Mouse (Mus musculus) E14TG2a.4 (cell line): ENCODE data around the gene Akap13.

ENCODE experiments used
- CTCF ChIP-seq: conservative IDR thresholded peaks from 2 replicates; pipeline ENCODE4 v1.5.1; 2014; ENCODE audit warnings: low read length
- NANOG ChIP-seq: IDR thresholded peaks from 2 replicates; pipeline ENCODE4 v1.6.1; 2014; ENCODE audit warnings: borderline replicate concordance, low read length, mixed read lengths
- POU5F1 ChIP-seq: IDR thresholded peaks from 2 replicates; pipeline ENCODE4 v1.6.1; 2014; ENCODE audit warnings: low read length, borderline replicate concordance

DNA sequence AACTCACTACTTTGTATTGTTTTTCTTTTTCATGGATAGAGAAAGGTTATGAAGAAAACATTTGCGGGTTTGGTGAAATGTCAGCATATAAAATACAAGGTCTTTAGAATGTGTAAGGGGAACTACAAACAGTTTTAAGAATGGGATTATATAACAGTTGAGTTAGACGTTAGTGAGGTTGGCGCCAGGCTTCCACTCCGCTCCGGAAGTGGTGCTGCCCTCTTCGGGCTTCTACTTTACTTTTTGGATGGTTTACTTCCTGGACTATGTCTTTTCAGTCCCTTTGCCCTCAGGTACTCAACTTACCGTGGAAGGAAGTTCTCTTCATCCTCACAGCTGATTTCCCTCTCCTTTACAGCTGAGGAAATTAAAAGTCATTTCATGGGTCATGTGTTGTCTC, 43.9 kb downstream of the Akap13 start:
- TF ChIP-seq CTCF (no peak), POU5F1 (no peak), NANOG (no peak)
